Mouse (Mus musculus) B cell, adult 2 months (primary cell): Measurements from ENCODE around the gene Gm36864.
"Not testable (repeated sequence)": the region's sequence is repeated elsewhere in the genome, so short reads cannot be mapped to it uniquely, and the experiment has no call there.

ENCODE experiments used
- DNase-seq, 2 experiments: peaks; one replicate each; pipeline ENCODE4 v3.0.0; 2022

Gene Gm36864

DNA sequence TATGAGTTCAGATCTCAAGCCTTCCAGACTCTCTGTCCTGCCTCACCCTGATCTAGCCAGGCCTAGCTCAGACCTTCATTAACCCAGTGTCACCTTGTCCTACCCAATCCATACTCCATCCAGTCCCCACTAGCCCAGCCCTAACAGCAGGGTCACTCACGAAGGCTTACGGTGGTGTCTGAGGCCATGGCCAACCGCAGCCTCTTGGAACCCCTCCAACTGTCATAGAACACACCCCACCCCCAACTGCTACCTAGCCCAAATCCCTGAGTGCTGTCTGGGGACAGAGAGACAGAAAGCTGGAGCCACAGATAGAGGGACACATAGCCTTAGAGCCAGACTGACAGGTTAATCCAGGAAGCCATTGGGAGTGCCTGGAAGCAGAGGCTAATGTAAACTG lies at the start of gene Gm36864:
TSS of gene Gm36864 (plus strand) at position 269 of the 400 bp plus-strand sequence.
- no peak for DNase-seq

DNA sequence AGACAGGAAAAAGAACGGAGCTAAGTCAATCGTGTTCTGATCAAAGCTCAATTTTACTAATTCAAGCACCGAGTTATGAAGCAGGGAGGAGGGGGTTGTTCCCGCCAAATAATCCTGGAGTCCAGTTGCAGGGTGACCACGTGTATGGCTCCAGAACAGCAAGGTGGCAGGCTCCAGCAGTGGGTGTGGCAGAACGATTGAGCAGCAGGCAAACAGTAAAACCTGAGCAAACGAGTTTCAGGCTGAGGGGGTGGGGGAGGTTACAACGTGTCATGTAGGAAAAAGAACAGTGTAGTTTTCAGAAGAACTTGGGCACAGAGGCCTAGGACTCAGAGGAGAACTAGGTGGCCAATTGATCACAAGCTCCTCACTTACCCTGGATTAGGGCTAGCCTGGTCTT lies 49.5 kb upstream of the Gm36864 start:
- not testable (repeated sequence) for DNase-seq

DNA sequence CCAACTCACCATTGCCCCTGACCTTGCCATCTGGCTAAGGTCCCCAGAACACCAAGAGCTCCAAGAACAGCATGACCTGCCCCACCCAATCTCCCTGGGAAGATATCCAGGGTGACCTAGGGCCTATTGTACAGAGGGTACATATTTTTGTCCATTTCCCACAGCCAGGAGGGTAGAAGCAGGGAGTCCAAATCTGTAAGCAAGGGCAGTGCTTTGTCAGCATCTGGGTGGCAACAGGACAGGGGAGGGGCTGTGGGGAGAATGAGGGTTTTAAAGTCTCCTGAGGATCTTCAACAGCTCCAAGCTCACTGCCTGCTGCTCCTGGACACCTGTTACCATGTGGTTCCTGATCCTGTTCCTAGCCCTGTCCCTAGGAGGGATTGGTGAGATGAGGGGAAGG lies 48.0 kb upstream of the Gm36864 start, which contains the start of gene Klk1b24:
TSS of gene Klk1b24 (plus strand) at position 301 of the 400 bp plus-strand sequence.
- DNase-seq, result not testable (repeated sequence)

DNA sequence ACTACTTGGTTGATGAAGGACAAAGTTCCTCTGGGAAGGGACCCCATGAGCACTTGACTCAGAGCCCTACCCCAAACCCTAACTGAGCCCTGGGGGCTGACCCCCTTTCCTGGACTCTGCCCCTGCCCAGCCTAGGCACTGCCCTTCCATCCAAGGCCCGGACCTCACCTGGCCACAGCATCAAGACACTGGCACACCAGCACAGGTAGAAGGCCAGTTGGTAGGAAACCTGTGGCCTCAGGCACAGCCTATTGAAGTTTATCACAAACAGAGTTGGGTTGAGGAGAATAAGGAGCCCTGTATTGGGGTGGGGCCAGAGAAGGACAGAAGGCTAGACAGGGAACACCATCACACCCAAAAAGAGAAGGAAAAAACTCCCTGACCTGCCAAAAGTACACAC lies 42.5 kb upstream of the Gm36864 start:
- DNase-seq, result not testable (repeated sequence)

DNA sequence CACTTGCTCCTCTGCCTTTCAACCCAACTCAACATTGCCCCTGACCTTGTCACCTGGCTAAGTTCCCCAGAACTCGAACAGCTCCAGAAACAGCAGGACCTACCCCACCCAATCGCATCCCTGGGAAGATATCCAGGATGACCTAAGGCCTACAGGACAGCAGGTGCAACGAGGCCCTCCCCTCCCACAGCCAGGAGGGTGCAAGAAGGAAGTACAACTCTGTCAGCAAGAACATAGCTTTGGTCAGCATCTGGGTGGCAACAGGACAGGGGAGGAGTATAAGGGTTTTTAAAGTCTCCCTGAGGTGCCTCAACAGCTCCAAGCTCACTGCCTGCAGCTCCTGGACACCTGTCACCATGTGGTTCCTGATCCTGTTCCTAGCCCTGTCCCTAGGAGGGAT lies 38.1 kb upstream of the Gm36864 start, which contains the start of gene Klk1b3:
TSS of gene Klk1b3 (plus strand) at position 301 of the 400 bp plus-strand sequence.
- DNase-seq, result no peak

DNA sequence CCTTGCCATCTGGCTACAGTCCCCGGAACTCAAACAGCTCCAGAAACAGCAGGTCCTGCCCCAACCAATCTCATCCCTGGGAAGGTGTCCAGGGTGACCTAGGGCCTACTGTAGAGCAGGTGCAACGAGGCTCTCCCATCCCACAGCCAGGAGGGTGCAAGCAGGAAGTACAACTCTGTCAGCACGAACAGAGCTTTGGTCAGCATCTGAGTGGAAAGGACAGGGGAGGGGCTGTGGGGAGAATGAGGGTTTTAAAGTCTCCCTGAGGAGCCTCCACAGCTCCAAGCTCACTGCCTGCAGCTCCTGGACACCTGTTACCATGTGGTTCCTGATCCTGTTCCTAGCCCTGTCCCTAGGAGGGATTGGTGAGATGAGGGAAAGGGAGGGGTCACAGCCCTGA lies 28.8 kb upstream of the Gm36864 start, which contains the start of gene Klk1b4:
TSS of gene Klk1b4 (plus strand) at position 301 of the 400 bp plus-strand sequence.
- DNase-seq, result not testable (repeated sequence)

DNA sequence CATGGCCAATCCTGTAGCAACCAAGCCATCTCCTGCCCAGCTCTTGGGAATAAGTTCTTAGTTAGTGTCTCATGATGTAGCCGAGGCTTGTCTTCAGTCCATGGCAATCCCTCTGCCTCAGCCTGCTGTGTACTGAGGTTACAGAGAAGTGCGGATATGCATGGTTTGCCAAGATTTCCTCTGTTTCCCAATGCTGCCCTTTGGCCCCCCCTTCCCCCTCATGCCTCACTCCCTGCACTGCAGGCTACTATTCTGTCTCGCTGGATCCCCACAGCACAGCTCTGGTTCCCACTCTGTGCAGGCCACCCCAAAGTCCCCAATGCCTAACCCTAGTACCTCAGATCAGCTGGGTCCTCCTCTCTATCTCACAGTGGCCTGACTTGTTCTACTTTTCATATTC lies 27.7 kb upstream of the Gm36864 start:
- DNase-seq, result no peak

DNA sequence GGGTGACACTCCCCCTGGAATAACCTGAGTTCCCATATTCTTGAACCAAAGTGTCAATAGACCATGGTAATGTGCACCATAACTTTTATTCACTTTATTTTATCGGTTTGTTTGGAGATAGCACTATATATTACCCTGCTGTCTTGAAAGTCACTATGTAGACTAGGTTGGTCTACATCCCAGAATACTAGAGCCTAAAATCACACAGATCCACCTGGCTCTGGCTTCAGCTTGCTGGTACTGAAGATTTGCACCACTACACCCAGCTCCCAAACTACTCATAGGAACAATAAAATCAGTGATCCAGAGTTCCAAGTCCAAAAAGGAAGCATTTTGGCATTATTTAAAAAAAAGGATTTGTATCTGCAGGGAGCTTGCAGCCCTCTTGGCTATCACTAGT lies 20.3 kb upstream of the Gm36864 start, which contains the start of gene Klk1b5:
TSS of gene Klk1b5 (plus strand) at position 301 of the 400 bp plus-strand sequence.
- DNase-seq, result no peak

DNA sequence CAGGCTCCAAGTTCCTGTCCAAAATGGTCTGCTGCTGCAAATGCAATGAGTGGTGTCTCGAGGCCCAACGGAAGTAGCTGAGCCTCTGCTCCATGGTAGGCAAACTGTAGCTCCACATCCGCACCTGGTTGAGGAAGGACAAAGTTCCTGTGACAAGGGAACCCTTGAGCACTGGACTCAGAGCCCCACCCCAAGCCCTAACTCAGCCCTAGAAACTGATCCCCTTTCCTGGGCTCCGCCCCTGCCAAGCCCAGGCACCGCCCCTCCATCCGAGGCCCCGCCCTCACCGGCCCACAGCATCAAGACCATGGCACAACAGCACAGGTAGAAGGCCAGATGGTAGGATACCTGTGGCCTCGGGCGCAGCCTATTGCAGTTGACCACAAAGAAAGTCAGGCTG lies 14.4 kb upstream of the Gm36864 start:
- not testable (repeated sequence) for DNase-seq

DNA sequence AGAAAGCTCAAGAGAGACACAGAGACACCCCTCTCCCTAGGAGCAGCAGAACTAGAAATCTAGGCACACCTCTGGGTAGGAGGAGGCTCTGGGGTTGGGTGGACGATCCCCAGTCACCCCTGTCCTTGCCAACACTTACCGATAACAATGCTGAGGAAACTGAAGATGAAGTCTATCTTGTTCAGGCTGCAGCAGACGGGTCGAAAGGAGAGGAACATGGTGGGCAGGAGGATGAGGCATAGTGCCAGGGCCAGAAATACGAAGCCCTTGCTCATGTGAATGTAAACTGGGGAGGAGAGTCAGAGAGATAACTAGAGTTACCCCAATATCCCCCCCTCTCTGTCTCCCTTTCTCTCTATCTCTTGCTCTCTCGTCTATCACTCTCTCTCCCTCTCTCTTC lies 13.6 kb upstream of the Gm36864 start:
- not testable (repeated sequence) for DNase-seq

DNA sequence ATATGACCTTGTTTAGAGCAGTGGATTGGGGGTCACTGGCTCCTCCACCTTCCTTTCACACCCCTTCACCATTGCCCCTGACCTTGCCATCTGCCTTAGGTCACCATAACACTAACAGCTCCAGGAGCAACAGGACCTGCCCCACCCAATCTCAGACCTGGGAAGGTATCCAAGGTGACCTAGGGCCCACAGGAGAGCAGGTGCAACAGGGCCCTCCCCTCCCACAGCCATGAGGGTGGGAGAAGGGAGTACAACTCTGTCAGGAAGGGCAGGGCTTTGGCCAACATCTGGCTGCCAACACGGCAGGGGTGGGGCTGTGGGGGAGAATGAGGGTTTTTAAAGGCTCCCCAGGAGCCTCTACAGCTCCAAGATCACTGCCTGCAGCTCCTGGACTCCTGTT lies 10.9 kb upstream of the Gm36864 start, which contains the start of gene Klk1:
TSS of gene Klk1 (plus strand) at position 285 of the 400 bp plus-strand sequence.
- no peak for DNase-seq

DNA sequence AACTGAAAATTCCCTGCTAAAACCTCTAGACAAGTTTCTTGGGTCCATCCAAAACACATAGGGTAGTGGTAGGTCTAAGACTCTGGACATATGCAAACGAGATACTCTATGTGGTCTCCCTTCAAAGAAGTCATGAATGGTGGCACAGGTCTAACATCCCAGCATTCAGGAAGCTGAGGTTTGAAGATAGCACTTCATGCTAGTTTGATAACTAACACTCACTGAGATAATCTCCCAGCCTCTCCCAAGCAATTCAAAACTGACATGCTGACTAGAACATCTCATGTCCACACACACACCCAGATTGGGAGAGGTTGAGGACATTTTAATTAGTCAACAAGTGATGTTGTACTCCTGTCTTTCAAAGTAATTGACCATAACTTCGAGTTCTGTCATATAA lies 3.9 kb downstream of the Gm36864 start:
- DNase-seq, result no peak

DNA sequence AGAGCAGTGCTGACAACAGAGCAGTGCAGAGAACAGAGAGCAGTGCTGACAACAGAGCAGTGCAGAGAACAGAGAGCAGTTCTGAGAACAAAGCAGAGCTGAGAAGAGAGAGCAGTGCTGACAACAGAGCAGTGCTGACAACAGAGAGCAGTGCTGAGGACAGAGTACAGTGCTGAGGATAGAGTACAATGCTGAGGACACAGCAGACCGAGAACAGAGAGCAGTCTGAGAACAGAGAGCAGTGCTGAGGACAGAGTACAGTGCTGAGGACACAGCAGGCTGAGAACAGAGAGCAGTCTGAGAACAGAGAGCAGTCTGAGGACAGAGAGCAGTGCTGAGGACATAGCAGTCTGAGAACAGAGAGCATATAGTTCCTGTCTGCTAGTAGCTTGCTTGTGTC lies 4.7 kb downstream of the Gm36864 start:
- no peak for DNase-seq

DNA sequence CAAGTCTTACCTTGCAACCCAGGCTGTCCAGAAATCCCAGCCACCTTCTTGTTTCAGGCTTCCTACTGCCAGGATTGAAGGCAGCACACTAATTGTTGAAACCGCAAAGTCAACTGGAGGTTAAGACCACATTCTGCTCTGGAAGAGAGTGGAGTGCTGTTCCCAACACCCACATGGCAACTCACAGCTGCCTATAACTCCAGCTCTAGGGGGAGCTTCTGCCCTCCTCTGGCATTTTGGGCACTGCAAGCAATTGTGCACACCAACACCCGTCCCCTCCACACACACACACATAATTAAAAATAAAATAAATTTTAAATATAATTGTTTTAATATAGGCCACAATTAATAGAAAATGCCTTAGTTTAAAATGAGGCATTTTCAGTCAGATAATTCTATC lies 5.2 kb downstream of the Gm36864 start:
- no peak for DNase-seq

DNA sequence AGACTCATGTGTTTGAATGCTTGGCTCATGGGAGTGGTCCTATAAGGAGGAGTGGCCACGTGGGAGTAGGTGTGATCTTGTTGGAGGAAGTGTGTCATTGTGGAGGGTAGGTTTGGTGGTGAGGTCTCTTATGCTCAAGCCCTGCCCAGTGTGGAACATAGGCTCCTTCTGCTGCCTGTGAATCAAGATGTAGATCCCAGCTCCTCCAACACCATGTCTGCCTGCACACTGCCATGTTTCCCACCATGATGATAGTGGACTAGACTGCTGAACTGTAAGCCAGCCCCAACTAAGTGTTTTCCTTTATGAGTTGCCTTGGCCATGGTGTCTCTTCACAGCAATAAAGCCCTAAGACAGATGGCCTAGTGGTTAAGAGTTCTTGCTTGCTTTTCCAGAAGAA lies 8.1 kb downstream of the Gm36864 start:
- no peak for DNase-seq

DNA sequence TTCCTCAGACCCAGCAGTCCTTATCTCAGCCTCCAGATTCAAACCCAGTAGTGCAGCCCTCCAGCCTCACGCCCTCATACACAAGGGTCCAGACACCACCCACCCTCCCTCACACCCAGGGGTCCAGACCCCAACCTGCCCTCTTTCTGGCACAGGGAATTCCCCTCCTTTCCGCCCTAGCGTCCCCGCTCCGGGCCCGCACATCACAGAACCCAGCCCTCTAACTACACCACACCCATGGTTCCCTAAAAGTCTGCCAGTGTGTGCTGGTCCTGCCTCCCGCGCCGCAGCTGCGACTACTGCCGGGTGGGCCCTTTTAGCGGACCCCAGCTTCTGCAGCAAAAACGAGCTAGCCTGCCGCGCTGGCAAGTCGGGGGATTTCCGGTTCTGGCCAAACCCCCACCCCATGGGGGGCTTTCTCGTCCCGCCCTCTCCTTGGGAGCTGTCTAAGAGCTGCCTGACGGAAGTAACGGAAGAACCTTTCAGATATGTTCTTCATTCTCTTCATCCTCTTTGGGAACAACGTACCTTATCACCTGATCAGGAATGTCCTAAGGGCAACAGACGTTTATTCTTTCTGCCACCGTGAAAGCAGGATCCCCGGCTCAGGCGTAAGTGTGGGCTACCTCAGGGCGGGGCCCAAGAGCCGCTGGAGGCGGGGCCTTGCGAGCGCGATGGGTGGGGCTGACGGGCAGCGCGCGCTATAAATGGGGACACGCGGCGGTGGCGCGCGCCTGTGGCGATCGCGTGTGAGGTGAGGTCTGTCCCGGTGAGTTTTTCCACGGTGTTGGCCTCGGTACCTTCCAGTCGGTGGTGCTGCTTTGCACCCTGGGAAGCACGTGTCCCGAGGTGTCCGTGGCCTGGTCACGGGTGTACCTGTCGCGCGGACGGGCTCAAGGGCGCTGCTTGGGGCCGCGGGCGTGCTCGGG lies 10.3 kb downstream of the Gm36864 start, which contains the start of the genes 1700028J19Rik and 2410002F23Rik:
TSS of gene 1700028J19Rik (minus strand) at position 641 of the 929 bp plus-strand sequence.
TSS of gene 2410002F23Rik (plus strand) at position 668 of the 929 bp plus-strand sequence.
- peak; percentile 95 to 96 for DNase-seq

DNA sequence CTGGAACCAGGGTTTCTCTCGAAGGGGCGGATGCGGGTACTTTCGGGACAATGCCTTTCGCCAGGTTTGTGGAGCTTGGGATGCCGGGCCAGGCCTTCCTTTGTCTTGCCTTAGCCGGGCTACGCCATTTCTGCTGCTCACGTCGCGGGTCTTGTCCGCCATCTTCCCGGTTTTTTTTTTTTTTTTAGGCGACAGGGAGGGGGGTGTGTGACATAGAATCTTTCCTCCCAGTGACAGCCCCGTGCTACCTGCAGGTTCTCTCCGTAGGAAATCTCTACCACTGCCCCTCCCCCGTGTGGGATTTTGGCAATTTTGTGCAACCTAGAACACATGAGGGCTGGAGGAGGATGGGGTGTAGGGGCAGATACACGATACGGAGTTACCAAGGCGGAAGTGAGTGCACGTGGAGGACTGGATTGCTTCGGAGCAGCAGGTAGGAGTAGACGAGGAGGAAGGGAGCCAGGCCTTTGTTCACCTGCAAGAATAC lies 11.1 kb downstream of the Gm36864 start:
- no peak for DNase-seq

DNA sequence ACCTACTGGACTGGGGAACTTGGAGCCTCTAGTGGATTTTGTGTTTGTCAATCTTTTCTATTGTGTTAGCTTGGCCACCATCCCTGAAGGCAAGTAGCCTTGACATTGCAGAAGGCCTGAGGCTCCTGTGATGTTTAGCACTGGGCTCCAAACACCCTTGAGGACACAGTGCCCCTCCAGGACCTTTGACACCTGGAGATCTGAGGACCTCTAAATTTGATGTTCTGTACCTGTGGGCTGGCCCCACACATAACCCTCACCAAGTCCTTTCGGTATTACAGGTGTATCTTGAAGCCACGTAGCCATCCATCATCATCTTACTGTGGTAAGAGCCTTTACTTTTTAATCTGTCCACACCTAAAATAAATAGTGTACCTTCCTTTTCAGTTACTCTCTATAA lies 12.0 kb downstream of the Gm36864 start:
- DNase-seq, result no peak

DNA sequence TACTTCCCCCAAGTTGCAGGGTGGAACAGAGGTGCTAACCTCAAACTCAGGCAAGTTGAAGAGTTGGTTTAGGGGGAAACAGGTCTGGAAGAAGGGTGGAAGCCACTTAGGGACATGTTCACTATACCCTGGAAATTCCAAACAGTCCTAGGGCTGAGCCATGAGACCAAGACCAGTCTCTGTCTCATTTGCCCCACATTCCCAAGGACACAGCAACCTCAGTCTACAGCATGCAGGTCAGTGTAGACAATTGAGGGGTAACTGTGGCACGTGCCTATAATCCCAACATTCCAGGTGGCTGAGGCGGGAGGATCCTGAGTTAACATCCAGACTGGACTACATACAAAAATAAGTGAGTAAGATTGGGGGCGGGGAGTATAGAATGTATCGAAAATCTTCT lies 13.3 kb downstream of the Gm36864 start:
- DNase-seq, result no peak

DNA sequence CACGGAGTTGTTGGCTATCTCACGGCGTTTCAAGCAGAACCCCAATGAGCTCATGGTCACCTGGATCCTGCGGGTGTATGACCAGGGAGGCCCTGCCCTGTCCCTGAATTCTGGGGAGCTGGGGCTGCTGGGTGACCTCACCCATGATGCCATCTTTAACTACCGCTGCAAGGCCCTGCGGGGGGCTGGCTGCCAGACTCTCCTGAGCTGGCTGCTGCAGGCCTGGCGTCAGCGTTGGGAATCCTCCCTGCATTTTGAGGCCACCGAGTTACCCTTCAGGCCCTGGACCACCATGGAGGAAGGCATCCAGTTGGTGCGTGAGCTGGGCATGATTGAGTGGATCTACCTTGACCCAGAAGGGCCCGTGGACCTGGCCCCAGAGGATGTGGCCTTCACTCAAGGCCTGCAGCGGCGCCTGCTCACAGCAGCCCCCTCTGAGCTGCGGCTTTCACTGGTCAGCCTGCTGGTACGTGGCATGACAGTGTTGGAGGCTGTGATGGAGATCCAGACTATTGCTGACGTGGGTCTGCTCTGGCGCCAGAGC lies 14.8 kb downstream of the Gm36864 start:
- DNase-seq, result not testable (repeated sequence)

DNA sequence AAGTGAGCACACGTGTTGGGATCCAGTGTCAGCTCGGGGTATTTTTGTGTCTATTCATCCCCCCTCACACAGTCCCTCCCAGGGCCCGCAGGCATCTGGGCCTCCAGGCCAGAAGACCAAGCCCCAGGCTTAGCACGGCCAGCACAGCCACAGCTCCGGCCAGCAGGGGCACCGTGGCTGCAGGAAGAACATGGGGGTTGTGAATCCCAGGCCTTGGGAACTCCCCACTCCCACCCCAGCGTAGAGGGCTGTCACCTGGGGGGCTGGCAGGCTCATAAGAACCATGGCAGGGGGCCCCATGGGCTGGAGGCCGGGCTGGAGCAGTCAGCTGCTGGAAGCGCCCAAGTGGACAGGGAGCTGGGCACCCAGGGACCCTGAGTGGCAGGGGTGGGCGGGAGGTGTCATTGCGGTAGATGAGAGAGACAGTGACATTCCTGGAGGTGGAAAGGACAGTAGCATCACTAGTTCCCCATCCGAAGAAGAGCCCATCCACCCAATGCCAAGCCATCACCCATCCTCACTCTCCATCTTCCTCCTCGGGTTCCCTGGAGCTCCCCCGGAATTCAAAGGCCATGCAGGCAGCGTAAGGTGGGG lies 17.1 kb downstream of the Gm36864 start:
- DNase-seq, result no peak

DNA sequence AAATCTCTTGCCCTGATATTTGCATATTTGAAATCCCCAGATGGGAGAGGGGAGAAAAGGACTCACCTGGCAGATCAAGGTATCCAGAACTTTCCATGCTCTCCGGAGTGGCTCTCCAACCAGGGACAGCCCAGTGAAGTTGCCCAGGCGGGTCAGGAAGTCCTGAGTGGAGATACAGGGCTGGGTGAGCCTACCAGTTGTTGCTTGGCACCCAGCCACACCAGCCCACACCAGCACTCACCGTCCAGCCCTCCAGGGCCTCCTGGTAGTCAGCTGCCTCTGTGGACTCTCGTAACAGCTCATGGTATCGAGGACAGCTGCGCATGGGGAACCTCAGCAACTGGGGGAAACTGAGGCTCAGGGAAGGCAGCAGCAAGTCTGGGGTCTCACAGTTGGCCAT lies 19.0 kb downstream of the Gm36864 start:
- DNase-seq, result no peak

DNA sequence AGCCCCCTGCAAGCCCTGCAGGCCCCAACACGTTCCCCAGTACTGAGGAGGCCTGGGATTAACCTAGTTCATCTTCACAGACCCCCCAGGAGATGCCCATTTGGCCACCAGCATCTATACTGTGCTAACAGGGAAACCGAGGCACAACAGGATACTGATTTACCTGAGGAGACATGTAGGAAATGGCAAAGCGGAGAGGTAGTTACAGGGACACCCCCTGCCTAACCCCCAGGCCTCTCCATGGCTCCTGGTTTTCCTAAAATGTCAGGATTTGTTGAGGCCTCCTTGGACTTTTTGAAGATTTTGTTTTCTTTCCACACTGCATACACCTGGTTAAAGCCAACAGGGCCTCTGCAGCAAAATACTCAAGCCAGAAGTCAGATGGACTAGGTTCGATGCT lies 21.3 kb downstream of the Gm36864 start, which contains the start of gene Acp4:
TSS of gene Acp4 (minus strand) at position 101 of the 400 bp plus-strand sequence.
- DNase-seq, result no peak
